Mouse (Mus musculus): Measurements from ENCODE around the gene Flii. TPM values are rescaled to one million over a fixed set of nuclear protein-coding genes. Genes with fewer than 3 reads are reported as not detected.
A peak's percentile ranks its signal among the peaks of the same experiment; 100 is the strongest.

Gene Flii
- total RNA-seq, 4 experiments from 2014 or later, result 124 to 147 (median 134) TPM

DNA sequence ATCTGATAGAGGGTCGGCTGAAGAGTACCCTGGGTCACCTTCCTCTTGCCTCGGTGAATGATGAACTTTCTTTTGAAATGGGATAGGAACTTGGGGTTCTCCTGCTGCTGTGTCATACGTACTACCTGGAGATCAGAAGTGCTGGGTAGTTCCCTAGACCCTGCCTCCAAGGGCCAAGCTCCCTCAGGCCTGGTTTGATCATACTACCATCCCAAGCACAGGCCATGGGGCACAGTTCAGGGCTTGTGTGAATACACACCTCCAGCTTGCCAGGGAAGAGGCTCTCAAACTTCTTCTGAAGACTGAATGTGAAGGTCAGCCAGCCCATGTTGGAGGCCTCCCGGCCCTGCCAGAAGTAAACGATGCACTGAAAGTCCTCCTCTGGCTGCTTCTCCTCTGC lies 11.2 kb downstream of the Flii start:
- no peak for DNase-seq (ENCODE audit: low spot score)

DNA sequence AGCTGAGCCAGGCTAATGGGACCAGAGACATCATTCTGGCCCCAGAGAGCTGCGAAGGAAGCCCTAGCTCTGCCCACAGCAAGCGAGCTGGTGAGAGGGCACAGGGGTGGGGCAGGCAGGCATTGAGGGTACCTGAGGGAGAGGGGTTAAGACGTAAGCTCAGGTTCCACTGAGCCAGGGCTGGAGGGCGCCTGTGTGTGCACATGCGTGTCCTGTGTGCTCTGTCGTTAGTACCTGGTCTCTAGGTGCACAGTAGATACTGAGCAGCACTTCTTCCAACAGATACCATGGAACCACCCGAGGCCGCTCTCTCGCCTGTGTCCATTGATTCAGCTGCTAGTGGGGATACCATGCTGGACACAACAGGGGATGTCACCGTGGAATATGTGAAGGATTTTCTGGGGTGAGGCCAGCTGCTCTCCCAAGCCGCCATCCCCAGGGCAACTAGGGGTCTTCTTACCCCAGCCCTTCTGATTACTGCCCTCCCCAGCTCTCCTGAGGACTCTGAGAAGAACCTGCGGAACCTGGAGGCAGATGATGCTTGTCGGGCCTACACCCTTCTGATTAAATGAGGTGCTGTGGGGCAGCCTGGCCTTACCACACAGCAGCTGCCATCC lies 14.3 kb downstream of the Flii start:
- DNase-seq (ENCODE audit: low spot score), result no peak

DNA sequence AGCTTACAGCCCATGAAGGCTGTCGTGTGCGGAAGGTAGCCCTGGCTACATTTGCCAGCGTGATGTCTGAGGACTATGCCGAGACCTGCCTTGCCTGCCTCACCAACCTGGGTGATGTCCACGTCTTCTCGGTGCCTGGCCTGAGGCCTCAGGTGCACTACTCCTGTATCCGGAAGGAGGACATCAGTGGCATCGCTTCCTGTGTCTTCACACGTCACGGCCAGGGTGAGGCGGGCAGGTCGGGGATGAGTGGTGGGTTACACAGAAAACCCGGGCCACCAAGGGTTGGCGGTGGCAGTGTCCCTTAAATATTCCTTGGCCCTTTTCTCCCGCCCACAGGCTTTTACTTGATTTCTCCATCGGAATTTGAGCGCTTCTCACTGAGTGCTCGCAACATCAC lies 15.0 kb downstream of the Flii start:
- DNase-seq (ENCODE audit: low spot score), result no peak

DNA sequence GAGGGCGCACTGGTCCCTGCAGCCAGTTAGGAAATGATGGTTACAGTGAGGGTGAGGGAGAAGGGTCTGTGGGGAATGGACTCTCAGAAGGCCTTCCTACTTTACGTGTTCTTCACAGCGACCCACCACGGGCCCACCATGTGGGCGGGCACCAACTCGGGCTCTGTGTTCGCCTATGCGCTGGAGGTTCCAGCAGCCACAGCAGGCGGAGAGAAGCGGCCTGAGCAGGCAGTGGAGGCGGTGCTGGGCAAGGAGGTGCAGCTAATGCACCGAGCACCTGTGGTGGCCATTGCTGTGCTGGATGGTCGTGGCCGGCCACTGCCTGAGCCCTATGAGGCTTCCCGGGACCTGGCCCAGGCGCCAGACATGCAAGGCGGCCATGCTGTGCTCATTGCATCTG lies 15.8 kb downstream of the Flii start:
- DNase-seq (ENCODE audit: low spot score), result no peak

DNA sequence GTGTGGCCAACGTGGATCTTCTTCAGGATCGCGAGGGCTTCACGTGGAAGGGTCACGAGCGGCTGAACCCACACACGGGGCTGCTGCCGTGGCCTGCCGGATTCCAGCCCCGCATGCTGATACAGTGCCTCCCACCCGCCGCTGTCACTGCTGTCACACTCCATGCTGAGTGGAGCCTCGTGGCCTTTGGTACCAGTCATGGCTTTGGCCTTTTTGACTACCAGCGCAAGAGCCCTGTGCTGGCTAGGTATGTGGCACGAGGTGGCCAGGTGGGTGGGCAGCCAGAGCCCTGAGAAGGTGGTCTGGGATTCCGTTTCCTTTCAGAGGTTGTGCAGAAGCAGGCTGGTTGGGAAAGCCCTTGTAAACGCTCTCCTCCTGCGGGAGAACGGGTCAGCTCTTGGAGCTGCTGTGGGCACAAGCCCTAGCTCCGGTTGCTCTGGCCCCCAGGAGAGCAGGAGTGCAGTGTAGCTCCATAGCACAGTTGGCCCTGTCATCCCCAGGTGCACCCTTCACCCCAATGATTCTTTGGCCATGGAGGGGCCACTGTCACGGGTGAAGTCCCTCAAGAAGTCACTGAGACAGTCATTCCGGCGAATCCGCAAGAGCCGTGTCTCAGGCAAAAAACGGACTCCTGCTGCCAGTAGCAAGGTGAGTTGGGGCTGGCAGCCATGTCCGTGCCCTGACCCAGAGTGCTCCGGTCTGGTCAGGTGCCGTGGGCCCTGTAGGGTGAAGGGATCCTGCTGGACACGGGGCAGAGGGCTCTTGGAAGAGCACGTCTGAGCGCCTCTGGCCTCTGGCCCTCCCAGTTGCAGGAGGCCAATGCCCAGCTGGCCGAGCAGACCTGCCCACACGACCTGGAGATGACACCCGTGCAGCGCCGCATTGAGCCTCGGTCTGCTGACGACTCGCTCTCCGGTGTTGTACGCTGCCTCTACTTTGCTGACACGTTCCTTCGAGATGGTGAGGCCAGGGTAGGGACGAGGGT lies 17.3 kb downstream of the Flii start:
- no peak for DNase-seq (ENCODE audit: low spot score)

DNA sequence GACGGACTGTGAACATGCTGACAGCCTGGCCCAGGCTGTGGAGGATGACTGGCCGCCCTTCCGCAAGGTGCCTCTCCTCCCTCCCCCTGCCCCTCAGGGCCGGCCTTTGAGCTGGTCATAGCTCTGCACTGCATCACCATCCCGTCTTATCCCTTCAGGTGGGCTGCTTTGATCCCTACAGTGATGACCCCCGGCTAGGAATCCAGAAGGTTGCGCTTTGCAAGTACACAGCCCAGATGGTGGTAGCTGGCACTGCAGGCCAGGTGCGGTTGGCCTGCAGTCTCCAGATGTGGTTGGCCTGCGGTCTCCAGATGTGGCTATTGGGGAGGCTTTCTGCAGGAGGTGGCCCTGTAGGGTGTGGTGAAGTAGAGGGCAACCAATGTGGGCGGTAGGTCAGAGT lies 18.4 kb downstream of the Flii start:
- no peak for DNase-seq (ENCODE audit: low spot score)

DNA sequence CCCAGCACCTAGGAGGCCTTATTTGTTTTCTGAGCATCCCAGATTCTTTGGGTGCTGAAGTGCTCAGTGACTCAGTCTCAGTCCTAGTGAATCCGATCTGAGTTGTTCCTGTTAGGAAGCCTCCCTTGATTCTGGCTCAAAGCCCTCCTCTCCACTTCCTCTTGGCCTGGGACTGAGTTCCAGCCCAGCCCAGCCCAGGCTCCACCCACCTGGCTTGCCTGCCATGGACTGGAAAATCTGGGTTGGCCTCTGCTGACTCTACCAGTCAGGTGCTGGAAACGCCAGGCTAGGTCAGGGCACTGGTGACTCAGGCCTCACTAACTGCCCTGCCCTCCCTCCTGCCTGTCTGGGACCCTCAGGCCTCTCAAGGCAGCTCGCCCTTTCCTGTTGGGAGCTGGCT lies 19.4 kb downstream of the Flii start:
- DNase-seq (ENCODE audit: low spot score), result peak; percentile 94

DNA sequence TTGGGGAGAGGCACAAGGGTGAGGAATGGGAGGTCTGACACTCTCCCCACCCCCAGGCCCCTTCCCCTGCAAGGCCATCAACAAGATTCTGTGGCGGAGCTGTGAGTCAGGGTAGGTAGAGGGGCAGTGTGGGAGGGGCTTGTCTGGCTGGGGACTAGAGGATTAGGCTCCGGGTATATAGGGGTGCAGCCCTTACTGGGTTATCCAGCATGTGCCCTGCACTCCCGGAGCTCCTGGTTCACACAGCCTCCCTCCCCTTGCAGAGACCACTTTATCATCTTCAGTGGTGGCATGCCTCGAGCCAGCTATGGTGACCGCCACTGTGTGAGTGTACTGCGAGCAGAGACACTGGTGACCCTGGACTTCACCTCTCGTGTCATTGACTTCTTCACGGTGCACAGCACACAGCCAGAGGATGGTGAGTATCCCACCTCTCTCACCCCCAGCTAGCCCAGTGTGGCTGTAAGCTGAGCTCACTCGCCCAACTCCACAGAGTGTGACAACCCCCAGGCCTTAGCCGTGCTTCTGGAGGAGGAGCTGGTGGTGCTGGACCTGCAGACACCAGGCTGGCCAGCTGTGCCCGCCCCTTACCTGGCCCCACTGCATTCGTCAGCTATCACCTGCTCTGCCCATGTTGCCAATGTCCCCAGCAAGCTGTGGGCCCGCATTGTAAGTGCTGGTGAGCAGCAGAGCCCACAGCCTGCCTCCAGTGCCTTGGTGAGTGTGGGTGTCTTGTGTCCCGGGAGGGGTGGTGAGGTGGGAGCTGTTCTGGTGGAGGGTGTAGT lies 20.2 kb downstream of the Flii start:
- DNase-seq (ENCODE audit: low spot score), result no peak

DNA sequence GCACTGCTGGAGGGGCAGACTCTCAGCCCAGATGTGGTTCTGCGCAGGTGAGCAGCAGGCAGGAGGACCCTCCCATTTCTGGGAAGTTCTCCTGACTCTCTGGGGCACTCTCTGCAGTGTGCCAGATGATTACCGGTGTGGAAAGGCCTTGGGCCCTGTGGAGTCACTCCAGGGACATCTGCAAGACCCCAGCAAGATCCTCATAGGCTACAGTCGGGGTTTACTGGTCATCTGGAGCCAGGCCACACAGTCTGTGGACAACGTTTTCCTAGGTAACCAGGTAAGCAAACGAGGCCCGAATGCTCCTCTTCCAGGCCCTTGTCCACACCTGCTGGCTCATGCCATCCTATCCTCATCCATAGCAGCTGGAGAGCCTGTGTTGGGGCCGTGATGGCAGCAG lies 21.0 kb downstream of the Flii start:
- no peak for DNase-seq (ENCODE audit: low spot score)

DNA sequence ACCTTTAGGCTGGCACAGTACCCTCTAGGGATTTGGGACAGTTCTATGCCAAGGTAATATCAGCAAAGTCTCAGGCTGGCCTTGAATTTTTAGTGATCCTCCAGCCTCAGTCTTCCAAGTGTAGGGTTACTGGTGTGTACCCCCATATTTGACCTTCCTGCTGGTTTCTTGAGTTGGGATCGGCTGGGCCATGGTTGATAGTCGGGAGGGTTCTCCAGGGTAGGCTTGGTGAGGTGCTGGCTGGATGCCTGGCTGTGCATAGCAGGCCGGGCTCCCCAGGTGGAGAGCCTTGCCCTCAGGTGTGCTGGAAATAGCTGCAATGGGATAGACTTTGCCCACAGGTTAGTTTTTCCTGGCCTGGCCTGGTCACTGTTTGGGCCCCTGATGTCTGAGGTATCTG lies 21.8 kb downstream of the Flii start:
- DNase-seq (ENCODE audit: low spot score), result no peak

DNA sequence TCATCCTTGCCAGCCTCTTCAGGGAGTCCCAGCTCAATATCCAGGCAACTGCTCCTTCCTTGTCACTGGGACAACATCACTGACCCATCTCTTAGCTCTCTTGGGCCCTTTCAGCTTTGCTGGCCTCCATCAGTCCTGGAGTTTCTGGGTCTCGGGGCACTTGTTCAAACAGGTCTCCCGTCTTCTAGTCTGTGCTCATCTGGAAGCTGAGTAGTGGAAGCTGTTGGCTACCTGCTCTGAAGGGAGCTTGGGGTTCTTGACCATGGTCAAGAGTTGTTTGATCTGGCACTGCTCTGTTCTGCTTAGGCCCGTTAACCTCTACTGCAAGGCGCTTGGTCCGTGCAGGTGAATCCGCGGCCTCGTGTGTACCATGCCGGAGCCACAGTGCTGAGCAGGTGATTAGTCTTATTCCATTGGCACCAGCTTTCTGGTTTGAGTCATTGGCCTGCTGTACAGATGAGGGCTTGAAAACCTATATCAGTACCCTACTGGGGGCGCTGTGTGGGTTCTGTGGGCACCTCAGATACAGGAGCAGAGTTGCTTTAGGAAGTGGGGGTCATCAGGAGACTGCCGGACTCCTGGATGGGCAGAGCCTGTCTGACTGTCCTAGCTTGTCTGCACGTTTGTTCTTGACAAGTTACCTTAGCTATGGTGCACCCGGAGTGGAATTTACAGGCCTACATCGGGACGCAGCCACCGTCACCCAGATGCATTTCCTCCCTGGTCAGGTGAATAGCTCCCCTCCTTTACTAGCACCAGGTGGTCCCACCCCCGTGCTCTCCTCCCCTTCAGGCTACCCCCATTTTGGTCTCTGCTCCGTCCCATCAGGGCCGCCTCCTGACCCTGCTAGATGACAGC lies 22.8 kb downstream of the Flii start:
- DNase-seq (ENCODE audit: low spot score), result no peak

DNA sequence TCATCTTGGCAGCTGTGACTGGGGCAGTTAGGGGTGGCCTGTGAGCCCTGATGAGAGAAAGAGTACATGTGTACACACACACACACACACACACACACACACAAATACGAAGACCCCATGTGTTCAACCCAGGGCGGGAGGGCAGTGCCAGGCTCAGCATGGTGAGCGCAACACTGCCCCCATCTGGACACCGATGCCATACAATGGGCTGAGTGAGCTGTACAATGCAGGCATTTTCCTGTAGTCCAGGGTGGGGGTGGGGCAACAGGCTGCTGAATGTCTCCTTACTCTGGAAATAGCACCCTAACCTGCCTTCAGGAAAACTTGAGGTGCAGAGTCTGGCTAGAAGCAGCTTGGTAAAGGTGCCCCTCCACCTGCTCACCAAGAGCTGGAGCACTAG lies 23.9 kb downstream of the Flii start:
- DNase-seq (ENCODE audit: low spot score), result no peak

DNA sequence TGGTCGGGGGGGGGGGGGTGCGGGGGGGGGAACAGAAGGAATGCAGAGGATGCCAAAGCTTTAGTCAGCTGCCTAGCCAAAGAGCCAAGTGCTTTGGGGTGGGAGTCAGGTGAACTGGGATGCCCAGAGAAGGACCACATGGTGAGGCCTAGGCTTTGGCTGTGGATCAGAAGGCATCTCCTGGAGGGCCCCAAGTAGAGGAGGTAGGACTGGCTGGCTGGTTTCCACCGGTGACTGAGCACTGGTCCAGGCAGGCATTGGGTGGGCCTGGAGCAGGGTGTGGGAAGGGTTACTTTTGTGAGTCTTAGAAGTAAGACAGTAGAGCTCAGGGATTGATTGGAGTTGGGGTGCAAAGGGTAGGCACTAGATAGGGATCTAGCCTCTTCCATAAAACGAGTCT lies 25.5 kb downstream of the Flii start:
- no peak for DNase-seq (ENCODE audit: low spot score)

DNA sequence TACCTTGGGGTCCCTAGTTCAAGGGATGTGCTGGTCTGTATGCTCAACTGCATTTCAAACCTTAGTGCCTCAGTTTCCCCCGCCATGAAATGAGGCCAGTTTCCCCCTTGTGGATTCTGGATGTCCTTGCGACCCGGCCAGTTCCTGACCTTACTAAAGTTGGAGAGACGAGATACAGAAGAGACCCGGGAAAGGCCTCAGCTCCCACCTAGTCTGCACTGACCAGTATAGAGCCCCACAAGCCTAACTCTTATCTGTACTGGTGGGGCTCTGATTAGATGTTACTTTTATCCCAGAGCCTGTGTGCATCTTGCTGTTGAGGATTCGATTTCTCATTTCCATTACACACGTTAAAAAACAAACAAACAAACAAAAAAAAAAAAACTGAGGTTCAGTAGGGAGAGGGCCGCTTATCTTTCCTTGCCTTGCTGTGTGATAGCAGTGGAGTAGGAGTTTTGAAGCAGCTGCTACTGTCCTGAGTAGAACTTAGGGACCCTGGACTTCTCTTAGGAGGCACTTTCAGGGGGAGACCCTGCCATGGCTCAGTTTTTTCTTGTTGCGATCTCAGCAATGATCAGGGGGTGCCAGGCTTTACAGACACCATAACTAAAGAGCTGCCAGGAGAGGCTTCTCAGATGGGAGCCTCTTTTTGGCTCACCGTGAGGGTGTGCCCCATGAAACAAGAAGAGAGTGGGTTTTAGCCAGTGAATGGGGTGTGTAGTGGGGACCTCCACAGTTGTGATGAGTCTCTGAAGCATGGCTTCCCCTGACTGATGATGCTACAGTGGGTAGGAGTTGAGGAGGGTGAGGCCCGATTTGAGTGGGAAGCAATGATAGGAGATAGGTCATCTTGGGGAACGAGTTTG lies 26.5 kb downstream of the Flii start:
- no peak for DNase-seq (ENCODE audit: low spot score)

DNA sequence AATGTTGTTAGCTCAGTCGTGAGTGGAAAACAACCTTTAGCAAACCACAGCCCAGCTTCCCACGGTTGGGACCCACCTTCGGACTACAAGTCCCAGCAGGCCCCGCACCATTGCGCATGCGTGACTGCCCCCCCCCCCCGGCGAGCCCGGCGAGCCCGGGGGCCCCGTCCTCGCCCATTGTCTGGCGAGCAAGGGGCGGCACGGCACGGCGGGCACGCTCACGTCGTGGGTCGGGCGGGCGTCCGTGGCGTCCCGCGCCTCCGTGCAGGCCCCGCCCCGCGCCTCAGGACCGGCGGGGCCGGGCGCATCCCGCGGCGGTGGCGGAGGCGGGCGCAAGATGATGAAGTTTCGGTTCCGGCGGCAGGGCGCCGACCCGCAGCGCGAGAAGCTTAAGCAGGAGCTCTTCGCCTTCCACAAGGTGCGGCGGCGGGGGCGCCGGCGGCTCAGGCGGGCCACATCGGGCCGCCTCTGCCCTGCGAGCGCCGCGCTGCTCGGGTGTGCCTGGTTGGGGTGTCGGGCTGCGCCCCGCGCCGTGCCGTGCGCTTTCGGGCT lies 27.5 kb downstream of the Flii start, which contains the start of gene Llgl1:
TSS of gene Llgl1 (plus strand) at position 200 of the 552 bp plus-strand sequence.
- DNase-seq (ENCODE audit: low spot score), result peak; percentile 78

DNA sequence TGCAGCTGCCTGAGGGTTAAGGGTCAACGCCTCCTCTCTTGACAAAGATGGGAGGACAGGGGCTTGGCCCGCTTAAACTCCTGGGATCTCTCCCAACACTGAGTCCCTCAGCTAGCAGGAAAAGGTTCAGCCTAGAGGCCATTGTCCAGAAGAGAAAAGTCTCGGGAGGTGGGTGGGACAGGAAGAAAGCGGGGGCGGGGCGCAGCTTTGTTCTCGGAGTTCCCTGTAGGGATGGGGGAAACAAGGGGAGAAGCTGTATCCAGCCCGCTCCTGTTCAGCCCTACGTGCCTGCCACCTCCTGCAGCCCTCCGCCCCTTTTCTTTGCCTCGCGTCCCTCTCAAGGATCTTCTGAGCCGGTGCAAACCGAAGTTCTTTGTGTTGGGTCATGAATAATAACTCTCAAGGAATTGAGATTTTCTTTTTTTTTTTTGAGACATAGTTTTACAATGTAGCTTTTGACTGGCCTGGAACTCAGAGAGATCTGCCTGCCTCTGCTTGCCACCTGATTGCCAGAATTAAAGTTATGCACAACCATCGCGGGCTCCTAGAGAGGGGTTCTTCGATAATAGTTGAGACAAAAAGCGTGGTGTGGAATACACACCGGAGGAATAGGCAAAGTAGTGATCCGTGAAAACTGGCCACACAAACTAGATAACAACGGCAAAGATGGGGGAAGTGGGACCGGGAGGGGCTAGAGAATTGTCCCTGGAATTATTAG lies 28.1 kb downstream of the Flii start:
- peak; percentile 89 for DNase-seq (ENCODE audit: low spot score)

DNA sequence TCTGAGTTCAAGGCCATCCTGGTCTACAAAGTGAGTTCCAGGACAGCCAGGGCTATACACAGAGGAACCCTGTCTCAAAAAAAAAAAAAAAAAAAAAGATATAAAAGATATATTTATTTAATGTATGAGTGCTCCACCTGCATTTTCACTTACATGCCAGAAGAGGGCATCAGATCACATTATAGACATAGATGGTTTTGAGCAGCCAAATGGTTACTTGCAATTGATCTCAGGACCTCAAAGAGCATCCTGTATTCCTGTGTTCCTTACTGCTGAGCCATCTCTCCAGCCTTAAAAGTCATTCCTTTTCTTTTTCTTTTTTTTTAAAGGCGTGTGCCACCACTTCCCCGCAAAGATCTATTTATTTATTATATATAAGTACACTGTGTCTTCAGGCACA lies 29.5 kb downstream of the Flii start:
- no peak for DNase-seq (ENCODE audit: low spot score)

DNA sequence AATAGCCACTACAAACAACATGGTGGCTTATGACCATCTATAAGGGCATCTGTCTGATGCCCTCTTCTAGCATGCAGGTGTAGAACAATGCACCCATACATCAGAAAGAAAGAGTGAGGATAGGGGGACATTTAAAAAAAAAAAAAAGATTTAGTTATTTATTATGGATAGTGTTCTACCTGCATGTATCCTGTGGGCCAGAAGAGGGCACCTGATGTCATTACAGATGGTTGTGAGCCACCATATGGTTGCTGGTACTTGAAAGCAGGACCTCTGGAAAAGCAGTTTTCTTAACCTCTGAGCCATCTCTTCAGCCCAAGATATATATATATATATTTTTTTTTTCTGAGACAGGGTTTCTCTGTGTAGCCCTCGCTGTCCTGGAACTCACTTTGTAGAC lies 30.9 kb downstream of the Flii start:
- DNase-seq (ENCODE audit: low spot score), result no peak

All from heart, adult 8-10 months (tissue).